Mouse (Mus musculus) forebrain, postnatal 0 days (tissue): ENCODE measurements around the gene Gm12184. TPM values are rescaled to one million over a fixed set of nuclear protein-coding genes. Genes with fewer than 3 reads are reported as not detected.

Experiments
- ATAC-seq: fragments of 200-750 bp; cut with Nextera tagmentation; 2 replicates; pipeline ENCODE4 v1.8.0; 2017; ENCODE audit warnings: mild to moderate bottlenecking, moderate library complexity
- DNase-seq: peaks from one replicate; pipeline ENCODE4 v3.0.0-alpha.2; 2015
- H3K27ac ChIP-seq: fragments of 300-500 bp; sonication (generic); 2 replicates; pipeline ENCODE4 v1.5.1; 2014; ENCODE audit warnings: low read depth, mild to moderate bottlenecking, antibody characterized with exemption, low read length, moderate library complexity, mixed read lengths
- H3K27me3 ChIP-seq: fragments of 300-500 bp; sonication (generic); 2 replicates; pipeline ENCODE4 v1.6.1; 2014; ENCODE audit warnings: mild to moderate bottlenecking, low read length, mixed read lengths; ENCODE audit not compliant: insufficient read depth
- H3K36me3 ChIP-seq: fragments of 300-500 bp; sonication (generic); 2 replicates; pipeline ENCODE4 v1.6.1; 2014; ENCODE audit warnings: mild to moderate bottlenecking, moderate library complexity; ENCODE audit not compliant: insufficient read depth
- H3K4me1 ChIP-seq: fragments of 300-500 bp; sonication (generic); 2 replicates; pipeline ENCODE4 v1.6.1; 2014; ENCODE audit warnings: antibody characterized with exemption; ENCODE audit not compliant: insufficient read depth
- H3K4me2 ChIP-seq: fragments of 300-500 bp; sonication (generic); 2 replicates; pipeline ENCODE4 v1.6.1; 2014; ENCODE audit warnings: low read depth, mild to moderate bottlenecking, moderate library complexity
- H3K4me3 ChIP-seq: fragments of 300-500 bp; sonication (generic); 2 replicates; pipeline ENCODE4 v1.5.1; 2014; ENCODE audit warnings: low read depth, low read length, mixed read lengths
- H3K9ac ChIP-seq: fragments of 300-500 bp; sonication (generic); 2 replicates; pipeline ENCODE4 v1.6.1; 2014; ENCODE audit warnings: mild to moderate bottlenecking
- H3K9me3 ChIP-seq: fragments of 300-500 bp; sonication (generic); 2 replicates; pipeline ENCODE4 v1.6.1; 2016; ENCODE audit warnings: low read length
- CTCF ChIP-seq: sonication (generic); IDR thresholded peaks from 2 replicates; pipeline ENCODE4 v1.5.1; 2016; ENCODE audit warnings: antibody characterized with exemption, control low read depth, low read depth
- WGBS: fragments of 180-500 bp; shearing (Covaris S2); extraction: QIAGEN DNeasy Blood & Tissue Kit; methylation state at CpG from one replicate; pipeline ENCODE4 v1.1.7; 2014; 5-methylcytosine and 5-hydroxymethylcytosine counted together
- polyA plus RNA-seq: library from polyadenylated mRNA; unstranded; fragments of >200 nt; fragmentation: Nextera tagmentation; extraction: Ambion mirVana; gene quantifications from 2 replicates; pipeline ENCODE4 v1.2.1, GENCODE M21; 2015
- total RNA-seq: library from RNA; depleted of rRNA; stranded (reverse); fragments of >200 nt; gene quantifications from 2 replicates; pipeline ENCODE4 v1.2.3, GENCODE M21; 2014

Gene Gm12184
- total and polyA plus RNA-seq, 2 experiments from 2014 or later: 3.7 to 9.3 TPM

GRCm38 (mm10) chr11:48845244-48845815 is 18.9 kb upstream of the Gm12184 start:
- no peak for ATAC-seq
- DNase-seq: no peak

GRCm38 (mm10) chr11:48844309-48844708 is 17.9 kb upstream of the Gm12184 start:
- Histone ChIP-seq H3K9me3 (no peaks in the 10 kb centered on the region), H3K4me1 (no peaks in the 10 kb centered on the region), H3K4me2 (no peak overlapping the region), H3K36me3 (no peaks in the 10 kb centered on the region), H3K9ac (no peak overlapping the region), H3K4me3 (no peak overlapping the region), H3K27me3 (no peaks in the 10 kb centered on the region; the same call in 1 of the 2 replicates), H3K27ac (no peak overlapping the region)
- DNase-seq: no peak
- WGBS: 49% methylated on average over 6 of the region's 6 CpGs
- TF ChIP-seq CTCF: no peak
- ATAC-seq: no peak

More at GRCm38 (mm10) chr11:48845244-48845815, 18.9 kb upstream of the Gm12184 start:
- Histone ChIP-seq H3K4me1 (no peaks in the 10 kb centered on the region), H3K4me2 (no peak overlapping the region), H3K27ac (no peak overlapping the region), H3K9me3 (no peaks in the 10 kb centered on the region), H3K27me3 (no peaks in the 10 kb centered on the region; the same call in 1 of the 2 replicates), H3K9ac (no peak overlapping the region), H3K4me3 (no peak overlapping the region), H3K36me3 (no peaks in the 10 kb centered on the region)
- TF ChIP-seq CTCF: no peak
- WGBS: 41% methylated on average over 13 of the region's 13 CpGs

- Histone ChIP-seq H3K9ac (no peak overlapping the region), H3K9me3 (no peaks in the 10 kb centered on the region), H3K4me3 (no peak overlapping the region), H3K27ac (no peak overlapping the region), H3K4me2 (no peak overlapping the region), H3K4me1 (peaks cover 6% of the 10 kb centered on the region), H3K36me3 (no peaks in the 10 kb centered on the region), H3K27me3 (no peaks in the 10 kb centered on the region)
- DNase-seq (no peak), ATAC-seq (no peak)
- WGBS: 85% methylated on average over 11 of the region's 11 CpGs
- no peak for TF ChIP-seq CTCF
These were observed 16.7 kb upstream of the Gm12184 start for GRCm38 (mm10) chr11:48843202-48843601.

- no peak overlapping the region for H3K9ac ChIP-seq
These were observed 15.9 kb upstream of the Gm12184 start for GRCm38 (mm10) chr11:48842378-48842792.

GRCm38 (mm10) chr11:48841213-48841612 is 14.8 kb upstream of the Gm12184 start:
- no peak for TF ChIP-seq CTCF
- DNase-seq: no peak
- no peak overlapping the region for H3K9ac ChIP-seq
- ATAC-seq: no peak
- H3K4me2 ChIP-seq: no peak overlapping the region
- no peaks in the 10 kb centered on the region for H3K36me3 ChIP-seq
- H3K27me3 ChIP-seq: no peaks in the 10 kb centered on the region
- H3K4me3 ChIP-seq: no peak overlapping the region
- WGBS: 91% methylated on average over 5 of the region's 5 CpGs
- H3K4me1 ChIP-seq: peaks cover 7% of the 10 kb centered on the region
- H3K27ac ChIP-seq: no peak overlapping the region
- H3K9me3 ChIP-seq: no peaks in the 10 kb centered on the region

More at GRCm38 (mm10) chr11:48842378-48842792, 15.9 kb upstream of the Gm12184 start:
- Histone ChIP-seq H3K4me2 (no peak overlapping the region), H3K36me3 (no peaks in the 10 kb centered on the region), H3K4me3 (no peak overlapping the region), H3K27me3 (no peaks in the 10 kb centered on the region), H3K4me1 (peaks cover 7% of the 10 kb centered on the region), H3K9me3 (no peaks in the 10 kb centered on the region), H3K27ac (no peak overlapping the region)
- no peak for ATAC-seq
- no peak for DNase-seq
- TF ChIP-seq CTCF: no peak
- WGBS: 86% methylated on average over 4 of the region's 4 CpGs

- Histone ChIP-seq H3K36me3 (no peaks in the 10 kb centered on the region), H3K4me2 (no peak overlapping the region), H3K4me3 (no peak overlapping the region), H3K4me1 (peaks cover 7% of the 10 kb centered on the region), H3K27ac (no peak overlapping the region), H3K9ac (no peak overlapping the region), H3K9me3 (no peaks in the 10 kb centered on the region), H3K27me3 (no peaks in the 10 kb centered on the region)
- DNase-seq (no peak), ATAC-seq (no peak)
- TF ChIP-seq CTCF: no peak
These were observed 14.3 kb upstream of the Gm12184 start for GRCm38 (mm10) chr11:48840805-48841204.

- TF ChIP-seq CTCF: no peak
- Histone ChIP-seq H3K4me2 (peak overlapping the region; percentile 85), H3K4me3 (peak overlapping the region; percentile 69), H3K27ac (peak overlapping the region; percentile 40), H3K4me1 (peaks cover 7% of the 10 kb centered on the region), H3K27me3 (no peaks in the 10 kb centered on the region), H3K9me3 (no peaks in the 10 kb centered on the region), H3K9ac (no peak overlapping the region), H3K36me3 (no peaks in the 10 kb centered on the region)
- DNase-seq (no peak), ATAC-seq (no peak)
- WGBS: 61% methylated on average over 10 of the region's 10 CpGs
These were observed 12.6 kb upstream of the Gm12184 start for GRCm38 (mm10) chr11:48838879-48839680.
